Mouse (Mus musculus) cerebellum, postnatal 36 days (tissue): ENCODE measurements around the gene Sumf2.
"Not testable (repeated sequence)": the region's sequence is repeated elsewhere in the genome, so short reads cannot be mapped to it uniquely, and the experiment has no call there.

Source experiments
- DNase-seq, 2 experiments: peaks; one replicate each; pipeline ENCODE4 v3.0.0; 2021 to 2022; ENCODE audit warnings: mixed read lengths in 2 of 2

Sumf2 gene

GRCm38 (mm10) chr5:129846752-129847557, at the start of gene Sumf2:
Gene Sumf2, plus strand, starts transcription at chr5:129846986.
- DNase-seq, result peak; percentile 96 to 97

- no peak for DNase-seq
Measured at GRCm38 (mm10) chr5:129844848-129845247, 1.9 kb upstream of the Sumf2 start.

GRCm38 (mm10) chr5:129847558-129847820, 703 bp downstream of the Sumf2 start:
- peak in 1 of 2 experiments; percentile 16 for DNase-seq

DNA sequence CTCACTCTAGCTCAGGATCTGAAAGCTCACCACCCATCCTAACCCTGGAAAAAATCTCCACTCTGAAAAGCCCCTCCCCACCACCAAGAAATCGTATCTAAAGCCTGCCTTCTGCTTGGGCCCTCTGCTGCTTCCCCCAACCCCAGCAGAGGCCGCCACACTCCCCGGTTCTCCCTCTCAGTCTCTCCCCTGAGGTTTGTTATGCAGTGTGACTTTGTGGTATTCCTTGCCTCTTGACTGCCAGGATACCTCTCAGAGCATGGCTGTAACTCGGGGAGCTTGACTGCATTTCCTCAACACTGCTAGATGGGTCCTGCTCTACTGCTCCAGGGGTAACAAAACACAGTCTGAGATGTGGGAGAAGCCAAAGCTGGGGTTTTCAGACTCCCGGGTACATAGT, 8.4 kb downstream of the Sumf2 start:
- no peak for DNase-seq

DNA sequence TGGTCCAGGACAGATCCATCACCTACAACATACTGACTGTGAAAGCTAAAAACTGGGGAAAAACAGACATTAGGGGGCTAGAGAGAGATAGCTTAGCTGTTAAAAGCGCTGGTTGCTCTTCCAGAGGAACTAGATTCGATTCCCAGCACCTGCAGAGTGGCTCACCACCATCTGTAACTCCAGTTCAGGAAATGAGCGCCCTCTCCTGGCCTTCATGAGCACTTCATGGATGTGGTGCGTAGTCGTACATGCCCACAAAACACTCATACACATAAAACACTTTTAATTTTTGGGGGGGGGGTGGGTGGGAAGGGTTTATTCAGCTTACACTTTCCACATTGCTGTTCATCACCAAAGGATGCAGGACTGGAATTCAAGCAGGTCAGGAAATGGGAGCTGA, 9.6 kb downstream of the Sumf2 start:
- DNase-seq, result no peak

DNA sequence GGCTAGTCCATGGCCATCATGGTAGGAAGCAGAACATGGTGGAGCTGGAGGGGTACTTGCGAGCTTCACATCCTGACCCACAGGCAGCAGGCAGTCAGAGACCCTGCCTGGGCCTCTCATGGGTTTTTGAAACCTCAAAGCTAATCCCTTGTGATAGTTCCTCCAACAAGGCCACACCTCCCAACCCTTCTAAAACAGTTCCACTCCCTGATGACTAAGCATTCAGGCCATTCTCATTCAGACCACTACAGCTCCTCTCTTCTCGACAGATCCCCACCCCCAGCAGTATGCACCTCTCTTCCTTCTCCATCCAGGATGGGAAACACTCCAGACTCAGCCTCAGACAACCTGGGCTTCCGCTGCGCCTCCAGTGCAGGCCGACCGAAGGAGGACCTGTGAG, 15.5 kb downstream of the Sumf2 start:
- no peak for DNase-seq

GRCm38 (mm10) chr5:129864467-129864866, 17.7 kb downstream of the Sumf2 start:
- peak; percentile 26 to 43 for DNase-seq

DNA sequence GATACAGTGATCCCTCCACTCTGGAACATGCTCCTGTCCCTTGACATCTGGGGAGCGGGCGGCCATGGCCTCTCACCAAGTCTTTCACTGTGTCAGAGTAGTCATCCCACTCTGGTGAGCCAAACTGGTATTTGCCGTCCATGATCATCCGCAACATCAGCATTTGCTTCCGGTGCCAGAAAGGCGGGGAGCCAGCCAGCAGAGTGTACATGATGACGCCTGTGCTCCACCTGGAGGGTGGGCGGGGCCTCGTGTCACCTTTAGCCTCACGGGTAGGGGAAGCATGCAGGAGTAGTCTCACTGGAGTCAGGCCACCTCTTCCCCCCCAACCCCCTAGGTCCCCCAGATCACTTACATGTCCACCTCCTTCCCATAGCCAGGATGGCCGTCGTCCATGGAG, 19.1 kb downstream of the Sumf2 start:
- no peak for DNase-seq

DNA sequence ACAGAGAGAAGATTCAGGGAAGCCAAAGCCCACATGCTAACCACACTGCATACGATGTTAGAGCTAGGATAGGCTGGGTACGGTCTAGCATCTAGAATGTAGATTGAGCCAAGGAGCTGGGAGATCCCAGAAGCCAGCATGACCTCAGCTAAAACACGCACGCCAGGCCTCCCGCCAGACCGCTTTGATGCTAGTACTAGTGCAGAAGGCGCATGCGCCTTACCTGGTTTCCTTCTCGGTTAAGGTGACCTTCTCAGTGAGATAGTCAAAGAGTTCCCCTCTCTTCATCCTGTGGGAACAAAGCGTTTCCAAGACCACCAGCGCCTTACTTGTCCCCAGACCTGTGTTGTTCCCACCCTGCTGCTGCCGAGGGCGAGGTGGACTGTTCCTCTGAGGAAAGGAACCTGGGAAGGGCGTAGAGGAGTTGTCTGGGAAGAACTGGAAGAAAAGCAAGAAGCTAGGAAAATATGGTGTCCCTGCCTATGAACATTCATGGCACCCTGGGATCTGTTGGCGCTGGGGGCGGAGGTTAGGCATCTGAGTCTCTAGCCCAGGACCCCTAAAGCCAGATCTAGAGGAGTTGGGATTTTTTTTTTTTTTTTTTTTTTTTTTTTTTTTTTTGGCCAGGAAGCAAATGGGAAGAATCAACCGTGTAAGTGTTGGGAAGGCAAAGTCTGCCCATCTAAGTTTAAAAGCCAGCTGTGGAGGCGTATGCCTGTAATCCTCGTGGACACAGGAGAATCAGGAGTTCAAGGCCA, 22.6 kb downstream of the Sumf2 start:
- no peak for DNase-seq

DNA sequence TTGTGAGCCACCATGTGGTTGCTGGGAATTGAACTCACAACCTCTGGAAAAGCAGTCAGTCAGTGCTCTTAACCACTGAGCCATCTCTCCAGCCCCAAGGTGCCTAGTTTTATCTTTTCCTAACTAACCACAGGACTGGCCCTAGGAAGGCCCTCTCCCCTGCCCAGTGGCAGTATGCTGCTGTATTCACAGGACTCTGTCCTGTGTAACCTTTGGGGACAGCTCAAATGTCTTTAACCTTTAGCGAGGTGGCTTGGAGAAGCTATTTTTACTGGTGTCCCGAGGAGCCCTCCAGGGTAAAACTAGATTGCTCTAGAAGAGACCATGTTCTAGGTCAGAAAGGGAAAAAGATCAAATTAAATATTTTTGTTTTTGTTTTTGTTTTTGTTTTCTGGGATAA, 24.5 kb downstream of the Sumf2 start:
- DNase-seq, result no peak

DNA sequence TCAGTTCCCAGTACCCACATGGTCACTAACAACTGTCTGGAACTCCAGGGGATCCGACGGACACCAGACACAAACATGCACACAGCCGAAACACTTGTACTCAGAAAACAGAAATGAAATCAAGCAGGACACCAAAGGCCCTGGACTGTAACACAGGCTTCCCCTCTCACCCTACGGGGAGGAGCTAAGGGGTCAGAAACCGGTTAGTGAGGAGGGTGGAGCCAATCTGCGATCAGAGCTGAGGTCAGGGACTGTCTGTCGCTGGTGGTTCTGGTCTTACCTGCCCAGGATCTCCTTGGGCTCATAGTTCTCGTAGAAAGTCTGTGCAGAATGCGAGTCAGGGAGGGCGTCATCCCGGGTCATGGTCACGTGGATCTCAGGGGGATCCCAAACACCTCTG, 27.2 kb downstream of the Sumf2 start:
- DNase-seq, result no peak

DNA sequence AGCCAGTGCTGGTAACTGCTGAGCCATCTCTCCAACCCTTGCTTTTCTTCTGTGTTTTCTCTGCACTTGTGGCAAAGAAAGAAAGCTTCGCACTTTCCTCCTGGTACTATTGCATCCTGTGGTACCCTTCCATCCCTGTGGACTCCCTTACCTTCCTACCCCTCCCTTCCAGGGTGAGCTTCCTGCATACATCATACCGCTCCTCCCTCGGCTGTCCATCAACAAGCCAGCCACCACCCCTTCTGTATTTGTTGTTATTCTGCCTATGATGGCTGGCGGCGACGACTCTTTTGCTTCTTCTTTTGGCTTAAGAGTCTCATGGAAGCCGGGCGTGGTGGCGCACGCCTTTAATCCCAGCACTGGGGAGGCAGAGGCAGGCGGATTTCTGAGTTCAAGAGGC, 28.3 kb downstream of the Sumf2 start:
- DNase-seq, result no peak

DNA sequence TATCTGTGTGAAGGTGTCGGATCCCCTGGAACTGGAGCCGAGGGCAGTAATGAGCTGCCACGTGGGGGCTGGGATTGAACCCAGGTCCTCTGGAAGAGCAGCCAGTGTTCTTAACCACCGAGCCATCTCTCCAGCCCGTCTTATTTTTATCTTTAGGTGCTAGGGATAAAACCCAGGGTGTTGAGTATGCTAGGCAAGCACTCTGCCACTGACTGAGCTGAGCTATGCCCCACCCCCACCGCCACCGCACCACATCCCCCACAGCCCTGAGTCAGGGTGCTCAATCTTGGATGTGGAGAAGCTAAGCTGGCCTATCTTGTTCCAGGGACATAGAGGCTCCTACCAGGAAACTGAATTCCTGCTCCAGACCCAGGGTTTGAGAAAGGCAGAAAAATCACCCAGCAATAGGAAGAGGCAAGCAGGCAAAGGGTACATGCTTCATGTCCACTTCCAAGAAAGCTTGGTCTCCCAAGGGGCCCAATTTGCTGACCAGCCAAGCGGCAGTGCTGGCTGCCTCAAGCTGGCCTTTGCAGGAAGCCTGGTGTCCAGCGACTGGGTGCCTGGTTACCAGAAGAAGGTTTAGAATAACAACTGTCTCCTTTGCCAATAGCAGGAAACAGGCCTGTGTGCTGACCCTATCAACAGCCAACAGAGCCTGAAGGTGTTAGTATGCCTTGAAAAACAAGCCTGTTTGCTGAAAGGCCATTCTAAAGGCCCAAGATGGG, 31.1 kb downstream of the Sumf2 start:
- no peak for DNase-seq

DNA sequence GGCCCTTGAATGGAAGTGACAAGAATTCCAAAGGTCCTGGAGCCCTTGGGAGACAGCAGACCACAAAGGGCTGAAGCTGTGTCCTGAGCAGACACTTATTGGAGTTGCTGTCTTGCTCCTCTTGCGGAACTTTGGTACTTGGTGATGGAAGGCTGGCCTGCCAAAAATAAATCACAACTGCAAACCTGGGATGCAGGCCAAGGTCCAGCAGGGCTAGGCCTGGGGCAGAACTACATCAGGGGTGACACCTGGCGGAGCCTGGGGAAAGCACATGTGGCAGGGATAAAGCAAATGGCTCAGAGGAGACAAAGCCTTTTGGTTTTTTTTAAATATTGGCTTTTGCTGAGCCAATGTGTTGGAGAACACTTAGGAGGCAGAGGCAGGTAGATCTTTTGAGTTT, 32.2 kb downstream of the Sumf2 start:
- peak; percentile 33 to 47 for DNase-seq

GRCm38 (mm10) chr5:129879888-129880287, 33.1 kb downstream of the Sumf2 start:
- no peak for DNase-seq

DNA sequence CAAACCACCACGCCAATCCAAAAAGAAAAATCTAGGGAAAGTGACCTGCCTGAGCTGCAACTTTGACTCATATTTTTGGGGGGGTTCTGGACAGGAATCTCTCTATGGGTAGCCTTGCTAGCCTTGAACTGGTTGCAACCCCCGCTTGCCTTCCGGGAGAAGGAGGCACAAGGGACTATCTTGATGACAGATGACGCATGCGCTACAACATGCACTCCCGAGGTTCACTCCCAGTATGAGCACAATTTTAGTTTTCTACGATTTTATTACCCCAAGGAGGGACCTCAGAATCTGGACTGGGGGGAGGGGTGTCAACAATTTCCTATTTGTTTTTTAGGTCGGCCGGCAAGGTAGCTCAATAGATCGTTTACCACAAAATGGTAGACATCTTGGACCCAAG, 39.5 kb downstream of the Sumf2 start:
- DNase-seq, result no peak

DNA sequence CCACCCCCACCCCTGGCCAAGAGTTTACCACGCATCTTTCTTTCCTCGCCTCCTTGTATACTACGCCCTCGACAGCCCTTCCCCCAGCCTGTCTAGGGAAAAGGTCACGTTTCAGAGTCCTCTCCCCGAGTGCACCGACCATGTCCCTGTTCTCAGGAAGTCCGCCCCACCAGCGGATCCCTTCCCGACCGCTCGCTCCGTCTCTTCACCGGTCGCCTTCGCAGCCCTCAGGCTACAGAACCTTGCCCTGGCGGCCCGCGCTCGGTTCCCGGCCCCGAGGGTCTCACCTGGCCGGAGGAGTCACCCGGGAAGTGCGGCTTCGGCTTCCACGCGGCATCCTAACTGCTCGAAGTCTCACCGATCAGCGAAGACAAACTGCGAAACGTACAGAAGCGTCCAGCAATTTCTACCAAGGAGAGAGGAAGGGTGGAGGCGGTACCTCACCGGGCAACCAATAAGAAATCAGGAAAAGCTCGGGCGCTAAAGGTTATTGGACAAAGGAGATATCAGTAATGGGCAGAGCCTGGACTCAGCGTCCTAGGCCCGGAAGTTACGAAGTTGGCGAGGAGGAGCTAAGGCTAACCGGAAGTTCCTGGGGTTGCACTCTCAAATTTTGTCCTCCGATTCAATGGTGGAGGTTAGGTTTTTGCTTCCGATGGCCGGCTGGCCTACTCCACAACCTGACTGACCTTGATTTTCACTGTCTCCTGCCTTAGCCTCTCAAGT, 40.3 kb downstream of the Sumf2 start, which contains the start of gene Chchd2:
Gene Chchd2 (minus strand): TSS at position 560 of the 726 bp plus-strand sequence.
- peak; percentile 88 to 96 for DNase-seq

DNA sequence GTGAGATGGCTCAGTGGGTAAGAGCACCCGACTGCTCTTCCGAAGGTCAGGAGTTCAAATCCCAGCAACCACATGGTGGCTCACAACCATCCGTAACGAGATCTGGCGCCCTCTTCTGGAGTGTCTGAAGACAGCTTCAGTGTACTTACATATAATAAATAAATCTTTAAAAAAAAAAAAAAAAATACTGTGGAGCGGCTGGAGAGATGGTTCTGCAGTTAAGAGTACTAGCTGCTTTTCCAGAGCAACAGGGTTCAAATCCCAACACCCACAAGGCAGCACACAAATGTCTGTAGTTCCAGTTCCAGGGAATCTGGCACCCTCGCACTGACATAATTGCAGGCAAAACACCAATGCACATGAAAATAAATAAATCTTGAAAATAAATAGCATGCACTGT, 43.6 kb downstream of the Sumf2 start:
- not testable (repeated sequence) for DNase-seq

- peak; percentile 81 to 83 for DNase-seq
Measured at GRCm38 (mm10) chr5:129895198-129896088, 48.7 kb downstream of the Sumf2 start, which contains the start of gene Zbed5. Gene Zbed5, plus strand, starts transcription at chr5:129895723.

DNA sequence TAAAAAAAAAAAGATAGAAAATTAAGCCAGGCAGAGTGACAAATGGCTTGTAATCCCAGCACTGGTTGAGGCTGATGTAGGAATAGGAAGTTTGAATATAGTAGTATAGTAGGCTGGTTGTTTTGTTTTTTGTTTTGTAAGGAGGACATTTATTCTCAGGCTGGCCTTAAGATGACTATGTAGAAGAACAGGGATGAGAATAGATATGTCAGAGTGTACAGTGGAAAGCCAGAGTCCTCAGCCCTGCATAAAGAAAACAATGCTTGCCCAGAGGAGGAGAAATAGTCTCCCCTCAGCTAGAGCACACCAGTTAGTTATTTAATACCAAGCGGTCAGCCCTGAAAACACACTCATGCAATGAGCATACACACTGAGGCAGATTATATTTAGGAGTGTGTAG, 51.7 kb downstream of the Sumf2 start, which contains the start of gene Phkg1:
Gene Phkg1 (minus strand): TSS at position 101 of the 400 bp plus-strand sequence.
- no peak for DNase-seq

DNA sequence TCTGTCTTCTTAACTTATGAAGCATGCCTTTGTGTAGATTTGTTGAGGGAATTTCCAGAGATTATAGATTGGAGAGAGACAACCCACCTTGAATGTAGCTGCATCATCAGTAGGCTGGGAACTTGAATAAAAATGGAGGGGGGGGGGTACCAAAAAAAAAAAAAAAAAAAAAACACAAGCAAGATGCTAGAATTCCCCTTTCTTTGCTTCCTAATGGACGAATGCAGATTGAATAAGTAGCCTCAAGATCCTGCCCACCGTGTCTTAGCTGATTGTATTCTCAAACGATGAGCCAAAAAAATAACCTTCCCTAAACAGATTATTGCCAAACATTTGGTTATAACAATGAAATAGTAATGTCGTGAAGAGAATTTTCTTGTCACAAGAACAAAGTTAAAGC, 61.0 kb downstream of the Sumf2 start:
- DNase-seq, result no peak
